Mouse (Mus musculus): ENCODE data around the gene Uba3.

DNA sequence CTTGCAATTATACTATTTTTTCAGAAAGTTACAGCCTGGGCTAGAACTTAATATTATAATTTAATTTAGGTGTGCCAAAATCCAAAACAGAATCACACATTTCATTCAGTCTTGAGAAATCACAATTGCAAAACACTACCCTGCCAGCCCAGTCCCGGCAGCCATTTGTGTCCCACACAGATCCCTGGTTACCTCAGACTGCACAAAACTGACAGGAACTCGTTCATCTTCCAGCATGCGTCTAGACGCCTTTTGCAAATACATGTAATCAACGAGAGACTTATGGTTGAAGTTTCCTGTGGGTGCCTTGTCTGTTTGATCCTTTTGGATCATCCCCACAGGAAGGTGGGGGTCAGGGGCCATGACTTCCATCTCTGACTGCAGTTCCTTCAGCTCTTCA lies 46.6 kb upstream of the Uba3 start:
- TF ChIP-seq POLR2A (IDR thresholded peaks at IDR 0.05; ENCODE audit: low read depth, low read length) = no peak
- TF ChIP-seq CTCF (conservative IDR thresholded peaks at IDR 0.05; ENCODE audit: insufficient read depth, insufficient read length, low read depth, low read length) = no peak
